Mouse (Mus musculus) cerebellum, adult 2 months (tissue): ENCODE measurements around the gene Hoxc9. TPM values are rescaled to one million over a fixed set of nuclear protein-coding genes. Genes with fewer than 3 reads are reported as not detected.

Experiments used
- DNase-seq, 2 experiments: peaks; one replicate each; pipeline ENCODE4 v3.0.0; 2021
- H3K27ac ChIP-seq: fragments of 200-500 bp; 2 replicates; pipeline ENCODE4 v1.5.1; 2012; ENCODE audit warnings: low read length, control low read depth, inconsistent platforms; ENCODE audit not compliant: insufficient read depth
- H3K27me3 ChIP-seq: fragments of 200-500 bp; 2 replicates; pipeline ENCODE4 v1.6.1; 2012; ENCODE audit warnings: inconsistent platforms, mild to moderate bottlenecking, low read length, moderate library complexity; ENCODE audit not compliant: control insufficient read depth, insufficient read depth
- H3K4me1 ChIP-seq: fragments of 200-500 bp; 2 replicates; pipeline ENCODE4 v1.6.1; 2011; ENCODE audit warnings: low read length; ENCODE audit not compliant: control insufficient read depth, insufficient read depth
- H3K4me3 ChIP-seq: fragments of 200-500 bp; replicated peaks from 2 replicates; pipeline ENCODE3; 2011; ENCODE audit warnings: mild to moderate bottlenecking, low read depth, low read length, control low read depth; ENCODE audit not compliant: insufficient read depth
- CTCF ChIP-seq: fragments of 200-500 bp; IDR thresholded peaks from 2 replicates; pipeline ENCODE4 v1.5.1; 2011; ENCODE audit warnings: low read depth, mild to moderate bottlenecking, control low read depth, low read length, moderate library complexity, borderline replicate concordance; ENCODE audit not compliant: insufficient read depth
- POLR2A ChIP-seq: fragments of 200-500 bp; IDR thresholded peaks from 2 replicates; pipeline ENCODE4 v1.6.1; 2011; ENCODE audit warnings: low read length, control low read depth, borderline replicate concordance; ENCODE audit not compliant: insufficient read depth
- WGBS: fragments of 180-500 bp; shearing (Covaris S2); methylation state at CpG from one replicate; pipeline ENCODE4 v1.1.7; 2018; 5-methylcytosine and 5-hydroxymethylcytosine counted together
- polyA plus RNA-seq: library from polyadenylated mRNA; depleted of rRNA; stranded (reverse); fragments of >200 nt; gene quantifications from 2 replicates; pipeline ENCODE4 v1.2.3, GENCODE M21; 2012

Hoxc9 gene
- polyA plus RNA-seq, 1 experiment, result not detected

DNA sequence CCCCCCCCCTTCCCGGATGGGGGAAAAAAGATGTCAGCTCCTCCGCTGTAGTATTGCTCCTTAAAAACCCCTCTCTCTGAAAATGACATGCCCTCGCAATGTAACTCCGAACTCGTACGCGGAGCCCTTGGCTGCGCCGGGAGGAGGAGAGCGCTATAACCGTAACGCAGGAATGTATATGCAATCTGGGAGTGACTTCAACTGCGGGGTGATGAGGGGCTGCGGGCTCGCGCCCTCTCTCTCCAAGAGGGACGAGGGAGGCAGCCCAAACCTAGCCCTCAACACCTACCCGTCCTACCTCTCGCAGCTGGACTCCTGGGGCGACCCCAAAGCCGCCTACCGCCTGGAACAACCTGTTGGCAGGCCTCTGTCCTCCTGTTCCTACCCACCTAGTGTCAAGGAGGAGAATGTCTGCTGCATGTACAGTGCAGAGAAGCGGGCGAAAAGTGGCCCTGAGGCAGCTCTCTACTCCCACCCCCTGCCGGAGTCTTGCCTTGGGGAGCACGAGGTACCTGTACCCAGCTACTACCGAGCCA lies 9.4 kb upstream of the Hoxc9 start, which contains the start of gene Hoxc10:
Gene Hoxc10 (plus strand): TSS at position 21 of the 536 bp plus-strand sequence.
- no peak for DNase-seq
- no peak within 1 kb of the TSS for H3K27ac ChIP-seq
- peaks cover 23% of the 10 kb centered on the region; the same call in 1 of the 2 replicates for H3K27me3 ChIP-seq
- H3K4me3 ChIP-seq, result no peak within 1 kb of the TSS
- H3K4me1 ChIP-seq, result no peaks in the 10 kb centered on the region
- TF ChIP-seq CTCF (no peak), POLR2A (no peak)
- 4% methylated on average over 27 of the region's 27 CpGs for WGBS

DNA sequence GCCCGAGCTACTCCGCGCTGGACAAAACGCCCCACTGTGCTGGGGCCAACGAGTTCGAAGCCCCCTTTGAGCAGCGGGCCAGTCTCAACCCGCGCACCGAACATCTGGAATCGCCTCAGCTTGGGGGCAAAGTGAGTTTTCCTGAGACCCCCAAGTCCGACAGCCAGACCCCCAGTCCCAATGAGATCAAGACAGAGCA lies 9.0 kb upstream of the Hoxc9 start, which contains the start of gene Hoxc5:
Gene Hoxc5 (plus strand): TSS at position 132 of the 199 bp plus-strand sequence.
- TF ChIP-seq CTCF, result no peak
- TF ChIP-seq POLR2A, result no peak
- WGBS, result 6% methylated on average over 12 of the region's 12 CpGs
- H3K27me3 ChIP-seq, result peaks cover 23% of the 10 kb centered on the region; the same call in 1 of the 2 replicates
- H3K27ac ChIP-seq, result no peak within 1 kb of the TSS
- no peaks in the 10 kb centered on the region for H3K4me1 ChIP-seq
- no peak for DNase-seq
- no peak within 1 kb of the TSS for H3K4me3 ChIP-seq

DNA sequence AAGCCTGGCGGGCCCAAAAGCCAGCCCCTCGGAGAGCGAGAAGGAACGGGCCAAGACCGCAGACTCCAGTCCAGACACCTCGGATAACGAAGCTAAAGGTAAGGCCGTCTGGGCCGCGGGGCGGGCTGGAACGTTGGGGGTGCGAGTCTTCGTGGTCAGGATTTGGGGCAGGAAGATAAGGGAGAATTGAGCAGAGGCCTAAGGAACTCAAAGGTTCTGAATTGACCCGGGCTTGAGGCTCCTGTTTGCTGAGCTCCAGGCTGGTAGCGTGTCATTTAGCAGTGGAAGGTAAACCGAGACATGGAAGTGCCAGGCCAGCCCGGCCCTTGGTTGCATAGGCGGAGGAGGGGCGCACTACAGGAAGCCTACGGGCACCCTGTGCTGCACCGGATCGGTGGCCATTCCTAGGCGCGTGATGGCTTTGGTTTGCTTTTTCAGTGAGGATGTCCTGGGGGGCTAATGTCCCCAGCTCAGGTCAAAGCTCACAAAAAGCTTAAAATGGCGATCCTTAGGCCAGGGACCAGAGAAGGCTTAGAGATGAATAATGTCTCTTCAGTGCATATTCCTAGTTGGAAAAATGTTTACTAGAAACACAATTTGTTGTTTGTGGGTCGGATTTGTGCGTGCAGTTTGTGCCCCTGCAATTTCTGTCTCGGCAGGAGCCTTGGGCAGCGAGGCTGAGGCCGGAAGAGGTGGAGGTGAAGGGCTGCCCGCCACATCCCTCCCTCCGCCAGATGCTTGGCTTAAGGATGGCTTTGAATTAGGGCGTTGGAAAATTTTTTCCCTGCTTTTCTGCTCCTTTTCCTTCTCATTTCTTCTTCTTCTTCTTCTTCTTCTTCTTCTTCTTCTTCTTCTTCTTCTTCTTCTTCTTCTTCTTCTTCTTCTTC lies 8.5 kb upstream of the Hoxc9 start:
- H3K27me3 ChIP-seq, result peaks cover 24% of the 10 kb centered on the region; the same call in 1 of the 2 replicates
- no peak overlapping the region for H3K27ac ChIP-seq
- WGBS, result 4% methylated on average over 34 of the region's 34 CpGs
- no peaks in the 10 kb centered on the region for H3K4me1 ChIP-seq
- DNase-seq, result no peak
- no peak for TF ChIP-seq POLR2A
- no peak for TF ChIP-seq CTCF
- H3K4me3 ChIP-seq, result no peak overlapping the region

DNA sequence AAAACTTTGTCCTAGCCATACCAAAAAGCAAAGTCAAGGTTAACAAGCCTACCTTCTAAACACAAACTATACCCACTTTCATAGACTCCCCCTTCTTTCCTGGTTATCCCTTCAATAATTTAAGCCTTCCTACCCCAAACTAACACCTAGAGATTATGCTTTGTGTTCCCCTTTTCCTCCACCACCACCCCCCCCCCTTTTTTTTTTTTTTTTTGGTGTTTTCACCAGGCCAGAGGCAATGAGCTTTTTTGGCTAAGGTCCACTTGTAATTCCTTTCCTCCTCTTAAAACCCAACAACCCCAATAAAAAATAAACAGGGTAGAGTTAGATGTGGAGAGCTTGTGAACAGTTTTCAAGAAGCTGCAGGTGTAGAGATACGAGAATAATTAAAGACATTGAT lies 6.9 kb upstream of the Hoxc9 start:
- TF ChIP-seq CTCF (no peak), POLR2A (no peak)
- no peak overlapping the region for H3K27ac ChIP-seq
- H3K27me3 ChIP-seq, result peaks cover 18% of the 10 kb centered on the region; the same call in 1 of the 2 replicates
- H3K4me3 ChIP-seq, result no peak overlapping the region
- WGBS, result 32% methylated on average over 1 of the region's 1 CpGs
- DNase-seq, result no peak
- no peaks in the 10 kb centered on the region for H3K4me1 ChIP-seq

DNA sequence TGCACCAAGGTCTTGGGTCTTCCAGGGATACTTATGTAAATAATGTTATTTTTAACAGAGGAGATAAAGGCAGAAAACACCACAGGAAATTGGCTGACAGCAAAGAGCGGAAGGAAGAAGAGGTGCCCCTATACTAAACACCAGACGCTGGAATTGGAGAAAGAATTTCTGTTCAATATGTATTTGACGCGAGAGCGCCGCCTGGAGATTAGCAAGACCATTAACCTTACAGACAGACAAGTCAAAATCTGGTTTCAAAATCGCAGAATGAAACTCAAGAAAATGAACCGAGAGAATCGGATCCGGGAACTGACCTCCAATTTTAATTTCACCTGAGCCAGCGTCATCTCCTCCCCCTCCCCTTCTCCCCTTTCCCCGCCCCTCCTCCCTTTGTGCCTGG lies 5.5 kb upstream of the Hoxc9 start:
- Histone ChIP-seq H3K4me1 (no peaks in the 10 kb centered on the region), H3K27ac (no peak overlapping the region), H3K4me3 (no peak overlapping the region), H3K27me3 (peaks cover 15% of the 10 kb centered on the region; the same call in 1 of the 2 replicates)
- DNase-seq, result no peak
- TF ChIP-seq CTCF (no peak; the same call in 1 of the 2 replicates), POLR2A (no peak)
- WGBS, result 1% methylated on average over 12 of the region's 12 CpGs

DNA sequence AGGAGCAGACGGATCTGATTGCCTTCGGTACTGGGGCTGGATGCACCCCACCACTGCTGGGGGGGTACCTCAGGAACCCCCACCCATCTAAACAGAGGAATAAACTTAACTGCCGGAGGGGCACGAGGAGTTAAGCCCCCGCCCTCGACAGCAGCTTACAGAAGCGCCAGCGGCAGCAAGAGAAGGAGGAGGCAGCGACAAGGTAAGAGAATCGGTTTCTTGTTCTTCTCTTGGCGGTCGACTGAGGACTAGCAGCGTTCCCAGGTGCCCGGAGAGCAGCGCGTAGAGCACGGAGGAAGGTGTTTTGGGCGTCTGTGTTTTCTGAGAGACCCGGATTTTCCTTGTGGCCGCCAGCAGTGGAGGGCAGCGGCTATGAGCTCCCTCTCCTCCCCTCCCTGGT lies 4.0 kb upstream of the Hoxc9 start:
- no peak overlapping the region for H3K4me3 ChIP-seq
- no peaks in the 10 kb centered on the region for H3K4me1 ChIP-seq
- DNase-seq, result no peak
- TF ChIP-seq CTCF (no peak), POLR2A (no peak)
- H3K27ac ChIP-seq, result no peak overlapping the region
- WGBS, result 1% methylated on average over 21 of the region's 21 CpGs
- peaks cover 21% of the 10 kb centered on the region; the same call in 1 of the 2 replicates for H3K27me3 ChIP-seq

DNA sequence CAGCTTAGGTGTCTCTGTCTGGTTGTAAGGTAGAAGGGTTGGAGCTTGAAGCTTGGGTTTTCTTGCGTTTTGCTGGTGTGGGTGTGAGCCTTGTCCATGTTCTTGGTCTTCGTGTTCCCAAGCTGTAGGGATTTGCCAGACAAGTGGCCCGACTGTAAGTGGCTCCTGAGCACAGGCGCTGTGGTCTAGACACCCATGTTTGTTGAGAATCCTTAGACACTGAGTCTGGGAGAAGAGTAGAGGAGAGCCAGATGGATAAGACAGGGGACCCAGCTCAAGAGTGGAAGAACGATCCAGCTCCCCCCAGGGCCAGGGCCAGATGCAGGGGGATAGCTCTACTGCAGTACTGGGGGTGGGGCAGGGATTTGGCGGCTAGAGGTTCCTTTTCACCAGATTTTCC lies 3.5 kb upstream of the Hoxc9 start:
- 5% methylated on average over 6 of the region's 6 CpGs for WGBS
- no peak for TF ChIP-seq POLR2A
- no peak for TF ChIP-seq CTCF
- no peak overlapping the region for H3K4me3 ChIP-seq
- peaks cover 23% of the 10 kb centered on the region; the same call in 1 of the 2 replicates for H3K27me3 ChIP-seq
- H3K27ac ChIP-seq, result no peak overlapping the region
- no peak for DNase-seq
- H3K4me1 ChIP-seq, result no peaks in the 10 kb centered on the region

DNA sequence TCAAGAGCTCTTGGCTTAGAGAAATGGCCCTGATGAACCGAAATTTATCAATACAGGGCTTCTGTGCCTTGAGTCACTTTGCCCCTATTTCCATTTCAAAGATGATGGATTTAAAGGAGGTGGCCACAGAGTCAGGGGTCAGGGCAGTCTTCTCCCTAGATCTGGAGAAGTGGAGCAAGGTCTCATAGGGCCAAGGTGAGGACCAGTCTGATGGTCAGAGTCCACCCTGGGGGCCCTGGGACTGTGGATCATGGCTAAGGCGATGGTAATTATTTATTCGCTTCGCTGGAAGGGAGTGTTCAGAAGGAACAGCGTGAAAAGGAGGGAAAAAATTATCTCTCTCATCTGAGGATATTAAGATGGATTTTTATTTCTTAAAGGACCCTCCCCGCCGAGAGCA lies 1.2 kb upstream of the Hoxc9 start:
- no peak for DNase-seq
- Histone ChIP-seq H3K4me3 (no peak overlapping the region), H3K27me3 (peaks cover 22% of the 10 kb centered on the region; the same call in 1 of the 2 replicates), H3K27ac (no peak overlapping the region), H3K4me1 (no peaks in the 10 kb centered on the region)
- TF ChIP-seq POLR2A (no peak), CTCF (no peak)
- 5% methylated on average over 7 of the region's 7 CpGs for WGBS
